Mouse (Mus musculus): ENCODE data around the gene Lrrc3c. TPM values are rescaled to one million over a fixed set of nuclear protein-coding genes. Genes with fewer than 3 reads are reported as not detected.

The Lrrc3c gene
- polyA plus RNA-seq (2017; shearing (Covaris generic)): not detected

DNA sequence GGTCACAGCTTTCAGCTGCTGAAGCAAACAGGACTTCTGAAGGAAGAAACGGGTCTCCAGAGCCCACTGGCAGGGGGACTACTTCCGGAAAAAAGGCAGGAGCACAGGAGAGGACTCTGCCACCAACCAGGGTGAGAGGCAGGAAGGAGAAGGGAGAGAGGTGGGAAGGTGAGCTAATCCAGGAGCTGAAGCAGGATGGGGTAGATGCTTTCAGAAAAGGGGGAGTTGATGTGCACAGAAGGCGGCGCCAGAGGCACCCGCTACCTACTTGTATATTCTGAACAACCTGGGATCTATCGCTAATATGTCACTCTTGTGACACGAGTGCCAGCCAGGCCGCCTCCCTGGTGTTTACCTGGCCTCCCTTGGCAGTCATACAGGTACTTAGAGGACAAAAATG, at the start of gene Lrrc3c:
Lrrc3c (plus strand) TSS at position 301 of the 400 bp plus-strand sequence.

DNA sequence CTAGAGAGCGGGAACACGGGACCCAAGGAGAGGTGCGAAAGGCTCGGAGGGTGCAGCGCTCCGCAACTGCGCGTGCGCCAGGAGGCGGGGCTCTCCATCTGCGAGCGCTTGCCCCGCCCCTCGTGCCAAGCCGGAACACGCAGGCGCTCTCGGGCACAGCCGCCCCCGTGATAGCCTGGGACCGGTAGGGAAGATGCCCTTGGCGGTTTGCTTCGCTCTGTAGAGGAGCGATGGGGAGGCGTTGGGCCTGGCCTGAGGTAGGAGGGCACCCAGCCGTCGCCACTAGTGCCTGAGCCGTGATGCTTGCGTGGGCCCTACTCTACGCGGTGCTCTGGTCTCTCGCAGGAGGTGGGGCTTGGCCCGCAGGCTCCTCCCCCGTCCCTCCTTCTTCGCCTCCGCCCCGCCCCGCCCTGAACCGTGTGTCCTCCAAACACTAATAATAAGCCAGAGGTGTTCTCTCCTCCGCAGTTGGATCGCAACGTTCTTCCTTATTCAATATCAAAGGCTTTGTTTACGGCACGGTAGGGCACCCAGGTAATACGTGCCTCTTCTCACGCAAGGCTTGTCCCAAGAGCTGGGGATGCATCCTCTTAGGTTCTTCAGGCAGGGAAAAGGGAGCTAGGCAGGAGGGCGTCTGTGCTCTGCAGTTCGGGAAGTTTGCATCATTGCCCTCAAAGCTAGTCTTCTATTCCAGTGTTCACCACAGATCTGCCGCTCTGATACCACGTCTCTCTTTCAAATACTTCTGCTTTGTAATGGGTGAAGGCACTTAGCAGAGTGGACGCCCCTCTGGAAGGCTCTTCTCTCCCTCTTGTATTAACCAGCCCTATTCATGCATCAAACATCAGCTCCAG, 46.9 kb upstream of the Lrrc3c start, which contains the start of gene Zpbp2:
Zpbp2 (plus strand) TSS at position 123 of the 854 bp plus-strand sequence.

DNA sequence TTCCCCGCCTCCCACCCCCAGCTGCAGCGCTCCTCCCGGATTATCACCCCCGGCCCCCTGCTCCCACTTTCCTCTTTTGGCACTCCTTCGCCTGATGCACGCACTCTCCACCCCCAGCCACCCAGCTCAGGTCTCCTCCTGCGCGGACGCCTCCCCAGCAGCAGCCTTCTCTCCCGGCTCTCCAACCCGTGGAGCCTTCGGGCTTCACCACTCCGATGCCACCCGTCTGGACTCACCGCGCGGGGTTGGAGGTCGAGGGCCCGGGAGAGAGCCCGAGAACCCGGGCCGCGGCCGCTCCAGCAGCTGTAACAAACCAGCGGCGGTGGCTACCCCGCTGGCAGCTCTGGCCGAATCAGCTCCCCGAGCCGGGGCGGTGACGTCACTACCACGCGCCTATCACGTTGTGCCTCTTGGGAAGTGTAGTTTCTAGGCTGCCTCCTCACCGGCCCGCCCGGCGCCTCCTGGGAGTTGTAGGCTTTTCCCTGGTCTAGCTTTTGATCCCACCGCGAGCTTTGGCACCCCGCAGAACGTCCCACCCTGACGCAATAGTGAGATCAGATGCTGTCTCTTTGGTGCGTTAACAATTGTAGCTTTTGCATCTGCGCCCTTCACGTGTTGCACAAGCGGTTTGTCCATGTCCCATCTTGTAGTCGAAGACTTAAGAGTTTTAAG, 11.1 kb upstream of the Lrrc3c start, which contains the start of gene Ormdl3:
Ormdl3 (minus strand) TSS at position 477 of the 672 bp plus-strand sequence.

DNA sequence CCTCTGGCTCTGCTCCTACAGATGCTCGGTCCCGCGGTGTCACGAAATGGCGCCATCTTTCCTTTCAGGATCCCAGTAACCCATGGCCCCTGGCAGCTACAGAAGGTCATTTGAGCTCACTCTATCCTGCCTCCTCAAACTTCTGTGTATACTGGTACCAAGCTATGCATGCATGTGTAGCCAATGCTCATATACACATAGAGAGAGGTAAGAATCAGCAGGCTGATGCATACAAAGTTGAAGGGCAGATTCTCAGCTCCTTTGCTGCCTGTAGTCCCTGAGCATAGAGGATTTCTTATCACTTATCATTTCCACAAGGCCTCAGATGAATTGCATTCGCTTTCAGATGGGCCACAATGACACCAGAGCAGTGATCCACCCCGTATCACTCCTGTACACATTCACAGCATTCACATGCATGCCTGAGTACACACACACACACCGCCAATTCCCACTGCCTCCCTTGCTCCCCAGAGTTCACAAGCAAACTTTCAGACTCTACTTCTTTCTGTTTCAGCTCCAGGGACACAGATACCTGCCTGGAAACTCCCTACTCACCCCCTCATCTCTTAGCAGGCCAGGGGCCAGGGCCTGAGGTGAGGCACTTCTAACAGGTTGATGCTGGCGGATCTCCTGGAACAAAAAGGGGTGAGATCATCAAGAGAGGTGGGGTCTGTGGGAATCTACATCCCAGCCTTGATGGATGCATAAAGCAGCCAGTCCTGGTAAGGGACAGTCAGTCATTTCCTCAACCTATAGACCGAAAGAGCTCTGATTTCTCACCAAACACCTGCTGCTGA, 27.7 kb downstream of the Lrrc3c start, which contains the start of the genes Gm12355 and Gsdma3:
Gm12355 (minus strand) TSS at position 51 of the 800 bp plus-strand sequence.
Gsdma3 (plus strand) TSS at position 750 of the 800 bp plus-strand sequence.

DNA sequence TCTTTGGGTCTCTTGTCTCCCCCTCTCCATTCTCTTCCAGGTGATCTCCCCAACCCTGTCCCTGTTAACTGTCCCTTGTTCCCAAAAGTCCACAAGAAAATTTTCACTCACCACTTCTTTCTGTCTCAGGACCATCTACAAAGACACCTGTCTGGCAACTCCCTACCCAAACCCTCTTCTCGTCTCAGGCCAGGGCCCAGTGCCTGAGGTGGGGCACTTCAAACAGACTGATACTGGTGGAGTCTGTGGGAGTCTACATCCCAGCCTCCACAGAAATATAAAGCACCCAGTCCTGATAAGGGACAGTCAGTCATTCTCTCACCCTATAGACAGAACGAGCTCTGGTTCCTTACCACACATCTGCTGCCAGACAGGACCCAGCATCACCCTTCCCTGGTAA, 48.4 kb downstream of the Lrrc3c start, which contains the start of gene Gsdma2:
Gsdma2 (plus strand) TSS at position 301 of the 400 bp plus-strand sequence.

Other genes with a start within 250 kb of the Lrrc3c start
- gene Ppp1r1b, start 249.9 kb upstream of the Lrrc3c start, polyA plus RNA-seq (2017; shearing (Covaris generic)): not detected
- 62.8 TPM for gene Stard3, start 239.9 kb upstream of the Lrrc3c start, polyA plus RNA-seq (2017; shearing (Covaris generic))
- not detected for gene Tcap, start 214.5 kb upstream of the Lrrc3c start, polyA plus RNA-seq (2017; shearing (Covaris generic))
- gene Pnmt, start 211.8 kb upstream of the Lrrc3c start, polyA plus RNA-seq (2017; shearing (Covaris generic)): not detected
- 7.3 TPM for gene Pgap3, start 197.8 kb upstream of the Lrrc3c start, polyA plus RNA-seq (2017; shearing (Covaris generic))
- 0.29 TPM for gene Erbb2, start 185.8 kb upstream of the Lrrc3c start, polyA plus RNA-seq (2017; shearing (Covaris generic))
- gene Mien1, start 159.3 kb upstream of the Lrrc3c start, polyA plus RNA-seq (2017; shearing (Covaris generic)): 82.8 TPM
- 4.1 TPM for gene Grb7, start 151.9 kb upstream of the Lrrc3c start, polyA plus RNA-seq (2017; shearing (Covaris generic))
- gene Ikzf3, start 52.3 kb upstream of the Lrrc3c start, polyA plus RNA-seq (2017; shearing (Covaris generic)): 48.5 TPM
- gene Zpbp2, start 47.2 kb upstream of the Lrrc3c start, polyA plus RNA-seq (2017; shearing (Covaris generic)): 1.5 TPM
- 44.0 TPM for gene Ormdl3, start 10.9 kb upstream of the Lrrc3c start, polyA plus RNA-seq (2017; shearing (Covaris generic))
- 1.8 TPM for gene Gm12355, start 27.4 kb downstream of the Lrrc3c start, polyA plus RNA-seq (2017; shearing (Covaris generic))
- not detected for gene Gsdma3, start 28.1 kb downstream of the Lrrc3c start, polyA plus RNA-seq (2017; shearing (Covaris generic))
- gene Gsdma2, start 48.5 kb downstream of the Lrrc3c start, polyA plus RNA-seq (2017; shearing (Covaris generic)): not detected
- not detected for gene Gsdma, start 66.1 kb downstream of the Lrrc3c start, polyA plus RNA-seq (2017; shearing (Covaris generic))
- gene Psmd3, start 84.3 kb downstream of the Lrrc3c start, polyA plus RNA-seq (2017; shearing (Covaris generic)): 125 TPM
- not detected for gene Csf3, start 103.0 kb downstream of the Lrrc3c start, polyA plus RNA-seq (2017; shearing (Covaris generic))
- gene Med24, start 131.1 kb downstream of the Lrrc3c start, polyA plus RNA-seq (2017; shearing (Covaris generic)): 45.6 TPM
- 8.2 TPM for gene Thra, start 142.3 kb downstream of the Lrrc3c start, polyA plus RNA-seq (2017; shearing (Covaris generic))
- gene Nr1d1, start 177.0 kb downstream of the Lrrc3c start, polyA plus RNA-seq (2017; shearing (Covaris generic)): 3.0 TPM
- 26.7 TPM for gene Msl1, start 197.2 kb downstream of the Lrrc3c start, polyA plus RNA-seq (2017; shearing (Covaris generic))
- 124 TPM for gene Casc3, start 206.6 kb downstream of the Lrrc3c start, polyA plus RNA-seq (2017; shearing (Covaris generic))
- gene Rapgefl1, start 238.5 kb downstream of the Lrrc3c start, polyA plus RNA-seq (2017; shearing (Covaris generic)): not detected